In the genomic region with DNA sequence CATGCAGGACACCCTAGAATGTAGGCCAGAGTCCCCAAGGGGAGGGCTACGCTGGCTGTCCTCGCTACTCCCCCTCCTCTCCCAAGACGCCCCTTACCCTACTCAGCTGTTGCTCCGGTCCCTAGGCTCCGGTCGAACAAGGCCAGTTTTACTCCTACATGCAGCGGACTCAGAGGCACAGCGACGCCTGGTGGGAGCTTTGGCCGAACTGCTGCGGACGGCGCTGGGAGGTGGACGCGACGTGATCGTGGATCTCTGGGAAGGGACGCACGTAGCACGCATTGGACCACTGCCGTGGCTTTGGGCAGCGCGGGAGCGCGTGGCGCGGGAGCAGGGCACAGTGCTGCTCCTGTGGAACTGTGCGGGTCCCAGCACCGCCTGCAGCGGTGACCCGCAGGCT, we compare ENCODE assay signal across 8 mouse cellular contexts. TPM values are rescaled to one million over a fixed set of nuclear protein-coding genes. Genes with fewer than 3 reads are reported as not detected.
DNase-seq lines count a peak whose midpoint lies in the region; ATAC-seq lines count a peak whose summit lies in the region.

No protein-coding gene starts in this region.

- H3K4me1 ChIP-seq in embryonic facial prominence, embryonic 13.5 days: peaks cover 25% of the 10 kb centered on the region
- H3K4me1 ChIP-seq in heart, embryonic 10.5 days: peaks cover 31% of the 10 kb centered on the region
- H3K4me1 ChIP-seq in liver, embryonic 11.5 days (replicated peaks; ENCODE audit: control insufficient read depth, insufficient read depth, low read length): peaks cover 11% of the 10 kb centered on the region

- H3K9ac ChIP-seq in embryonic facial prominence, embryonic 13.5 days: peak overlapping the region; percentile 68
- peak overlapping the region; percentile 39 for H3K9ac ChIP-seq in liver, embryonic 11.5 days (ENCODE audit: low read depth, low read length)

- H3K4me3 ChIP-seq in embryonic facial prominence, embryonic 13.5 days: peak overlapping the region; percentile 43
- peak overlapping the region; percentile 57 for H3K4me3 ChIP-seq in heart, embryonic 10.5 days
- H3K4me3 ChIP-seq in liver, embryonic 11.5 days (ENCODE audit: low read depth, low read length): peak overlapping the region; percentile 44

- H3K27ac ChIP-seq in embryonic facial prominence, embryonic 13.5 days: no peak overlapping the region
- peak overlapping the region; percentile 65 for H3K27ac ChIP-seq in heart, embryonic 10.5 days
- no peak overlapping the region for H3K27ac ChIP-seq in liver, embryonic 11.5 days (ENCODE audit: low read depth, low read length)

- peaks cover 51% of the 10 kb centered on the region for H3K27me3 ChIP-seq in embryonic facial prominence, embryonic 13.5 days
- H3K27me3 ChIP-seq in heart, embryonic 10.5 days (ENCODE audit: insufficient read depth, poor library complexity, severe bottlenecking): peaks cover 82% of the 10 kb centered on the region
- peaks cover 28% of the 10 kb centered on the region for H3K27me3 ChIP-seq in liver, embryonic 11.5 days (replicated peaks; ENCODE audit: control insufficient read depth, insufficient read depth, low read length)

- peak; percentile 42 for DNase-seq in 3T3-L1 (ENCODE audit: low read depth, low spot score)
- DNase-seq in adrenal gland, postnatal 36 days: peak; percentile 82 to 89
- DNase-seq in heart, embryonic 10.5 days (ENCODE audit: low spot score): peak; percentile 86
- peak; percentile 67 to 80 for DNase-seq in kidney, adult 8-10 months
- peak; percentile 70 for DNase-seq in liver, embryonic 11.5 days (ENCODE audit: low spot score)
- DNase-seq in spleen, postnatal 36 days (ENCODE audit: low spot score in 2 of 2): peak; percentile 48 to 50

- no peak for ATAC-seq in embryonic facial prominence, embryonic 13.5 days (ENCODE audit: insufficient number of reproducible peaks, insufficient read depth, low FRiP score, low TSS enrichment, low read depth)
- ATAC-seq in liver, embryonic 11.5 days (replicated peaks; ENCODE audit: low FRiP score): peak; percentile 66
- peak; percentile 56 for ATAC-seq in monocyte, adult 5-6 weeks (replicated peaks; ENCODE audit: insufficient number of reproducible peaks, low FRiP score, low TSS enrichment, poor library complexity, severe bottlenecking)

- H3K9me3 ChIP-seq in embryonic facial prominence, embryonic 13.5 days: no peaks in the 10 kb centered on the region
- H3K9me3 ChIP-seq in heart, embryonic 10.5 days: no peaks in the 10 kb centered on the region
- H3K9me3 ChIP-seq in liver, embryonic 11.5 days (ENCODE audit: control insufficient read depth, low read length): no peaks in the 10 kb centered on the region

- WGBS in embryonic facial prominence, embryonic 13.5 days: under 1% methylated on average over 31 of the region's 31 CpGs
- 1% methylated on average over 31 of the region's 31 CpGs for WGBS in heart, embryonic 10.5 days
- 2% methylated on average over 31 of the region's 31 CpGs for WGBS in liver, embryonic 11.5 days

- H3K36me3 ChIP-seq in embryonic facial prominence, embryonic 13.5 days: no peaks in the 10 kb centered on the region
- no peaks in the 10 kb centered on the region for H3K36me3 ChIP-seq in heart, embryonic 10.5 days
- no peaks in the 10 kb centered on the region for H3K36me3 ChIP-seq in liver, embryonic 11.5 days (ENCODE audit: control insufficient read depth, insufficient read depth, low read length)

- peak overlapping the region; percentile 75 for H3K4me2 ChIP-seq in embryonic facial prominence, embryonic 13.5 days
- peak overlapping the region; percentile 77 for H3K4me2 ChIP-seq in liver, embryonic 11.5 days

RNA-seq across cellular contexts. Expression of a gene that starts 1.8 kb away (rescaled TPM):
- total RNA-seq in adrenal gland, postnatal 36 days (2021): 10 to 100 TPM; 18.1 to 19.5 TPM
- polyA plus RNA-seq in embryonic facial prominence, embryonic 13.5 days (2015; fragmentation: Nextera tagmentation; extraction: Ambion mirVana): 7.0 and 7.9 TPM in 2 replicates
- 4.3 and 4.5 TPM in 2 replicates for polyA plus RNA-seq in heart, embryonic 10.5 days (2016; fragmentation: Nextera tagmentation; extraction: Ambion mirVana)
- polyA plus RNA-seq in liver, embryonic 11.5 days (2014; fragmentation: Nextera tagmentation; extraction: Ambion mirVana): 4.6 and 5.3 TPM in 2 replicates
- total RNA-seq in monocyte, adult 5-6 weeks (2017): not detected in 3 replicates

RNA-seq across cellular contexts. Expression of a gene that starts 11.1 kb away (rescaled TPM):
- total RNA-seq in adrenal gland, postnatal 36 days (2021): under 1 TPM; 0.50 to 0.76 TPM
- polyA plus RNA-seq in embryonic facial prominence, embryonic 13.5 days (2015; fragmentation: Nextera tagmentation; extraction: Ambion mirVana): 9.1 and 9.2 TPM in 2 replicates
- polyA plus RNA-seq in heart, embryonic 10.5 days (2016; fragmentation: Nextera tagmentation; extraction: Ambion mirVana): 1.9 and 3.6 TPM in 2 replicates
- polyA plus RNA-seq in liver, embryonic 11.5 days (2014; fragmentation: Nextera tagmentation; extraction: Ambion mirVana): 0.74 and 1.5 TPM in 2 replicates
- not detected in 3 replicates for total RNA-seq in monocyte, adult 5-6 weeks (2017)

RNA-seq across cellular contexts. Expression of a gene that starts 13.7 kb away (rescaled TPM):
- total RNA-seq in adrenal gland, postnatal 36 days (2021): 10 to 100 TPM; 55.9 to 58.0 TPM
- 13.9 and 14.6 TPM in 2 replicates for polyA plus RNA-seq in embryonic facial prominence, embryonic 13.5 days (2015; fragmentation: Nextera tagmentation; extraction: Ambion mirVana)
- polyA plus RNA-seq in heart, embryonic 10.5 days (2016; fragmentation: Nextera tagmentation; extraction: Ambion mirVana): 42.1 and 57.8 TPM in 2 replicates
- polyA plus RNA-seq in liver, embryonic 11.5 days (2014; fragmentation: Nextera tagmentation; extraction: Ambion mirVana): 17.5 and 18.5 TPM in 2 replicates
- total RNA-seq in monocyte, adult 5-6 weeks (2017): 0.85 to 6.1 TPM (median 3.4 TPM) in 3 replicates

RNA-seq across cellular contexts. Expression of a gene that starts 27.1 kb away (rescaled TPM):
- total RNA-seq in adrenal gland, postnatal 36 days (2021): 10 to 100 TPM; 45.0 to 50.6 TPM
- polyA plus RNA-seq in embryonic facial prominence, embryonic 13.5 days (2015; fragmentation: Nextera tagmentation; extraction: Ambion mirVana): 82.7 and 93.2 TPM in 2 replicates
- 79.5 and 89.1 TPM in 2 replicates for polyA plus RNA-seq in heart, embryonic 10.5 days (2016; fragmentation: Nextera tagmentation; extraction: Ambion mirVana)
- 72.1 and 72.7 TPM in 2 replicates for polyA plus RNA-seq in liver, embryonic 11.5 days (2014; fragmentation: Nextera tagmentation; extraction: Ambion mirVana)
- total RNA-seq in monocyte, adult 5-6 weeks (2017): 6.8 to 22.3 TPM (median 21.0 TPM) in 3 replicates

RNA-seq across cellular contexts. Expression of a gene that starts 32.3 kb away (rescaled TPM):
- under 1 TPM; 0.17 to 0.26 TPM for total RNA-seq in adrenal gland, postnatal 36 days (2021)
- polyA plus RNA-seq in embryonic facial prominence, embryonic 13.5 days (2015; fragmentation: Nextera tagmentation; extraction: Ambion mirVana): 2.3 and 2.6 TPM in 2 replicates
- polyA plus RNA-seq in heart, embryonic 10.5 days (2016; fragmentation: Nextera tagmentation; extraction: Ambion mirVana): 0.32 and 0.41 TPM in 2 replicates
- polyA plus RNA-seq in liver, embryonic 11.5 days (2014; fragmentation: Nextera tagmentation; extraction: Ambion mirVana): 0.16 TPM in 2 replicates
- not detected in 3 replicates for total RNA-seq in monocyte, adult 5-6 weeks (2017)
